In the genomic region with DNA sequence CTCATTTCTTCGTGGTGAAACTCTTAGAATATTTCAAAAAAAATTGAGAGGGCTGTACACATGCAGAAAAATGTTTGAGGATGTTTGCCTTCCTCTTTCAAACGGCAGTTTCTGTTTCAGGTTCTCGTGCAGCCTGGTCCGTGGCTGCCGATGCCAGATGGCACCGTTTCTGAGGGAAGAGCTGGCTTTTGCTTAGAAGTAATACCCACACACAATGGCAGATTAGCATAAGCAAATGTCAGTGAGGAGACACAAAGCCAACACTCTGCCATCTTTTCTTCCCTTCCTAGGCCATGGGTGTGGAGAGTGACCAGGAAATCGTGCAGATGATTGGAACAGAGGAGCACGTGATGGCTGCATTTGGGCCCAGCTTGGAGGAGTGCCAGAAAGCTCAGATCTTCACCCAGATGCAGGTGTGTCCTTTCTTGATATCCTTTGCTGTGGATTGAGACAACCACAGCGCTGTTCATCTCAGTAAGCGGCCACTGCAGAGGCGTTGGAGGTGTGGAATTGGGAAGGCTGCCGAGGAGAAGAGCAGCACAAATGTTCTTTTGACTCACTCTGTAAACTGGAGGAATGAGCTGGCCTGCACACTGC, we compare ENCODE assay signal across 9 mouse cellular contexts. TPM values are rescaled to one million over a fixed set of nuclear protein-coding genes. Genes with fewer than 3 reads are reported as not detected.
DNase-seq lines count a peak whose midpoint lies in the region; ATAC-seq and TF ChIP-seq lines count a peak whose summit lies in the region.
"Had no signal": no experiment of that assay in that cellular context is flagged by ENCODE, and none has a peak within 500 bp of the region (broad histone marks: within the 10 kb centered on the region; RNA-seq: fewer than 3 reads in every experiment).

No protein-coding gene starts in this region.

- no peak for TF ChIP-seq CTCF in kidney, adult 2 months (conservative IDR thresholded peaks at IDR 0.05; ENCODE audit: insufficient read depth, insufficient read length, low read depth, low read length)

- H3K36me3 ChIP-seq in kidney, adult 2 months (ENCODE audit: control insufficient read depth, insufficient read depth, low read length), result no peaks in the 10 kb centered on the region; the same call in 1 of the 2 replicates
- peaks cover 28% of the 10 kb centered on the region for H3K36me3 ChIP-seq in midbrain, embryonic 14.5 days (ENCODE audit: control insufficient read depth, insufficient read depth, low read length)
- peaks cover 22% of the 10 kb centered on the region for H3K36me3 ChIP-seq in forebrain, embryonic 12.5 days (replicated peaks)

- no peaks in the 10 kb centered on the region for H3K27me3 ChIP-seq in kidney, adult 2 months (replicated peaks; ENCODE audit: control insufficient read depth, insufficient read depth, low read length)
- no peaks in the 10 kb centered on the region for H3K27me3 ChIP-seq in midbrain, embryonic 14.5 days (ENCODE audit: control insufficient read depth, insufficient read depth, low read length)
- no peaks in the 10 kb centered on the region for H3K27me3 ChIP-seq in forebrain, embryonic 12.5 days
- H3K27me3 ChIP-seq: stomach, embryonic 15.5 days had no signal

- ATAC-seq in erythroblast, adult 5-6 weeks (replicated peaks; ENCODE audit: low FRiP score, poor library complexity, severe bottlenecking), result peak; percentile 88
- ATAC-seq in midbrain, embryonic 14.5 days (ENCODE audit: low FRiP score, low TSS enrichment), result no peak; the same call in 1 of the 2 replicates
- ATAC-seq in forebrain, embryonic 12.5 days (ENCODE audit: low FRiP score), result no peak

- no peak overlapping the region for H3K27ac ChIP-seq in kidney, adult 2 months (ENCODE audit: insufficient read depth, low read depth, low read length)
- 0 out of 2 replicates have a peak overlapping the region, but pooled peaks have one; percentile 17 for H3K27ac ChIP-seq in midbrain, embryonic 14.5 days (replicated peaks; ENCODE audit: low read depth, low read length)
- H3K27ac ChIP-seq in forebrain, embryonic 12.5 days, result no peak overlapping the region
- H3K27ac ChIP-seq: stomach, embryonic 15.5 days had no signal

- WGBS in kidney, adult 2 months, result 83% methylated on average over 12 of the region's 12 CpGs
- WGBS in midbrain, embryonic 14.5 days, result 63% methylated on average over 12 of the region's 12 CpGs
- WGBS in forebrain, embryonic 12.5 days, result 88% methylated on average over 12 of the region's 12 CpGs

- H3K9ac ChIP-seq in midbrain, embryonic 14.5 days (replicated peaks; ENCODE audit: low read length), result no peak overlapping the region
- no peak overlapping the region for H3K9ac ChIP-seq in forebrain, embryonic 12.5 days
- H3K9ac ChIP-seq: stomach, embryonic 15.5 days had no signal

- H3K4me2 ChIP-seq in midbrain, embryonic 14.5 days (ENCODE audit: low read length), result no peak overlapping the region
- no peak overlapping the region for H3K4me2 ChIP-seq in forebrain, embryonic 12.5 days
- H3K4me2 ChIP-seq: stomach, embryonic 15.5 days had no signal

- peak; percentile 18 for DNase-seq in kidney, adult 2 months
- DNase-seq in kidney, postnatal 10 days, result no peak
- DNase-seq in left cerebral cortex, adult 8-10 months (ENCODE audit: low spot score in 2 of 2), result peak; percentile 42 to 80
- peak; percentile 55 for DNase-seq in midbrain, embryonic 14.5 days
- DNase-seq in thymus, adult 18-20 months, result peak; percentile 14 to 42
- DNase-seq in embryo, embryonic 9.5 days (ENCODE audit: extremely low spot score), result no peak

- H3K4me3 ChIP-seq in kidney, adult 2 months (ENCODE audit: insufficient read depth, low read depth, low read length), result no peak overlapping the region
- H3K4me3 ChIP-seq in midbrain, embryonic 14.5 days (replicated peaks; ENCODE audit: low read depth, low read length), result no peak overlapping the region
- no peak overlapping the region for H3K4me3 ChIP-seq in forebrain, embryonic 12.5 days (replicated peaks)
- H3K4me3 ChIP-seq: stomach, embryonic 15.5 days had no signal

- no peaks in the 10 kb centered on the region for H3K9me3 ChIP-seq in midbrain, embryonic 14.5 days (ENCODE audit: control insufficient read depth, low read length)
- H3K9me3 ChIP-seq in forebrain, embryonic 12.5 days, result no peaks in the 10 kb centered on the region
- H3K9me3 ChIP-seq: stomach, embryonic 15.5 days had no signal

- no peaks in the 10 kb centered on the region for H3K4me1 ChIP-seq in kidney, adult 2 months (ENCODE audit: control insufficient read depth, insufficient read depth, low read length)
- no peaks in the 10 kb centered on the region for H3K4me1 ChIP-seq in midbrain, embryonic 14.5 days (ENCODE audit: control insufficient read depth, insufficient read depth, low read length)
- peaks cover 6% of the 10 kb centered on the region; the same call in 1 of the 2 replicates for H3K4me1 ChIP-seq in forebrain, embryonic 12.5 days
- H3K4me1 ChIP-seq: stomach, embryonic 15.5 days had no signal

- TF ChIP-seq POLR2A in kidney, adult 2 months (IDR thresholded peaks at IDR 0.05; ENCODE audit: low read depth, low read length), result no peak

RNA-seq across cellular contexts. Expression of gene Polr3b, which starts 24.5 kb away (rescaled TPM):
- polyA plus RNA-seq in kidney, adult 2 months (2012; rRNA removed), result 3.7 and 5.1 TPM in 2 replicates
- 44.1 and 50.5 TPM in 2 replicates for total RNA-seq in erythroblast, adult 5-6 weeks (2015; ENCODE audit: low replicate concordance)
- total RNA-seq in erythroblast, adult 5-6 weeks (2017; ENCODE audit: low replicate concordance), result 81.8 and 274 TPM in 2 replicates
- 10 to 100 TPM; 14.2 to 16.4 (median 14.6) TPM for total RNA-seq in left cerebral cortex, adult 8-10 months (2022)
- 14.7 and 17.7 TPM in 2 replicates for polyA plus RNA-seq in midbrain, embryonic 14.5 days (2014; fragmentation: Nextera tagmentation; extraction: Ambion mirVana)
- 17.7 and 18.0 TPM in 2 replicates for polyA plus RNA-seq in forebrain, embryonic 12.5 days (2016; fragmentation: Nextera tagmentation; extraction: Ambion mirVana)

Comparison
In these comparisons a context has a peak if more than half of its experiments do, and no peak if none do; other contexts are left out.
1. DNase-seq: peak in kidney, adult 2 months (single experiment), left cerebral cortex, adult 8-10 months (2 of 2), midbrain, embryonic 14.5 days (single experiment) and thymus, adult 18-20 months (2 of 2); none in kidney, postnatal 10 days (single experiment) and embryo, embryonic 9.5 days (single experiment).